Mouse (Mus musculus): ENCODE results near the gene Pglyrp1.

DNA sequence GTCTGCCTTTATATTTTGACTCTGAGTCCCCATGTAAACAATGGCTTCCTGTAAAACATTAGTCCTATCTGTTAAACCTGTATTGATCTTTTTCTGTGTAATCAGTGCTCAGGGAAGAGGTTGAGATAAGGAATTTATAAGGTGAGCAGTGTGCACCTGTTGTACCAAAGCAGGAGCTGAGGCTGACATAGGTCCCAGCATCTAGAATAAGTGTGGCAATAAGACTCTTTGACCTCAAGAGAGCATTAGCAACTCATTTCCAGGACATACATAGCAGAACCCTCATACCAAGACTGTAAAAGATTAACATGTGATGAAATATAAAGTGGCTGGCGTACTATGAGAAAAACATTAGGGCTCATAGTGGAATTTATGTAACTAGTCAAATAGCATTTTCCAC, 22.7 kb upstream of the Pglyrp1 start:
- TF ChIP-seq CTCF (IDR thresholded peaks at IDR 0.05; ENCODE audit: control insufficient read depth, insufficient read depth, low read length): no peak
- no peak for TF ChIP-seq POLR2A (IDR thresholded peaks at IDR 0.05; ENCODE audit: borderline replicate concordance, control insufficient read depth, low read depth, low read length)

Data from bone marrow, adult 2 months (tissue).